Mouse (Mus musculus): ENCODE results near the gene Oxct1. TPM values are rescaled to one million over a fixed set of nuclear protein-coding genes. Genes with fewer than 3 reads are reported as not detected.

Oxct1 gene
- polyA plus RNA-seq, 1 experiment from 2014 or later: 64.8 TPM

GRCm38 (mm10) chr15:4124648-4125047 lies 98.5 kb downstream of the Oxct1 start:
- H3K4me3 ChIP-seq (ENCODE audit: low read depth, low read length): no peak overlapping the region
- no peaks in the 10 kb centered on the region for H3K9me3 ChIP-seq (ENCODE audit: low read length)
- no peaks in the 10 kb centered on the region for H3K27me3 ChIP-seq (replicated peaks; ENCODE audit: insufficient read depth, low read length)
- no peak overlapping the region for H3K9ac ChIP-seq (replicated peaks; ENCODE audit: low read depth)
- H3K27ac ChIP-seq (ENCODE audit: low read length): no peak overlapping the region
- H3K4me2 ChIP-seq (replicated peaks; ENCODE audit: low read depth, low read length): no peak overlapping the region
- H3K36me3 ChIP-seq (ENCODE audit: insufficient read depth, low read length): no peaks in the 10 kb centered on the region
- WGBS: 59% methylated on average over 3 of the region's 3 CpGs
- no peak for ATAC-seq
- H3K4me1 ChIP-seq (ENCODE audit: insufficient read depth, low read depth, low read length): no peaks in the 10 kb centered on the region
- DNase-seq (ENCODE audit: low spot score): no peak
- TF ChIP-seq EP300 (IDR thresholded peaks at IDR 0.05): no peak
- TF ChIP-seq CTCF (IDR thresholded peaks at IDR 0.05): no peak

GRCm38 (mm10) chr15:4138524-4138923 lies 112.3 kb downstream of the Oxct1 start:
- Histone ChIP-seq H3K27me3 (replicated peaks; ENCODE audit: insufficient read depth, low read length) (no peaks in the 10 kb centered on the region), H3K9me3 (ENCODE audit: low read length) (no peaks in the 10 kb centered on the region), H3K36me3 (ENCODE audit: insufficient read depth, low read length) (0 out of 2 replicates have a peak, but pooled peaks cover 5% of the 10 kb centered on the region), H3K4me3 (ENCODE audit: low read depth, low read length) (no peak overlapping the region), H3K27ac (ENCODE audit: low read length) (no peak overlapping the region), H3K9ac (replicated peaks; ENCODE audit: low read depth) (no peak overlapping the region), H3K4me1 (ENCODE audit: insufficient read depth, low read depth, low read length) (no peaks in the 10 kb centered on the region), H3K4me2 (replicated peaks; ENCODE audit: low read depth, low read length) (no peak overlapping the region)
- TF ChIP-seq CTCF (IDR thresholded peaks at IDR 0.05) (no peak), EP300 (IDR thresholded peaks at IDR 0.05) (no peak)
- DNase-seq (ENCODE audit: low spot score) (no peak), ATAC-seq (no peak)
- WGBS: 64% methylated on average over 1 of the region's 1 CpGs

GRCm38 (mm10) chr15:4139516-4139915 lies 113.3 kb downstream of the Oxct1 start:
- H3K27me3 ChIP-seq (replicated peaks; ENCODE audit: insufficient read depth, low read length): no peaks in the 10 kb centered on the region
- no peak overlapping the region for H3K4me2 ChIP-seq (replicated peaks; ENCODE audit: low read depth, low read length)
- H3K9ac ChIP-seq (replicated peaks; ENCODE audit: low read depth): no peak overlapping the region
- H3K9me3 ChIP-seq (ENCODE audit: low read length): no peaks in the 10 kb centered on the region
- H3K27ac ChIP-seq (ENCODE audit: low read length): no peak overlapping the region
- no peaks in the 10 kb centered on the region for H3K4me1 ChIP-seq (ENCODE audit: insufficient read depth, low read depth, low read length)
- H3K4me3 ChIP-seq (ENCODE audit: low read depth, low read length): no peak overlapping the region
- H3K36me3 ChIP-seq (ENCODE audit: insufficient read depth, low read length): 0 out of 2 replicates have a peak, but pooled peaks cover 5% of the 10 kb centered on the region
- whole genome bisulfite sequencing: 94% methylated on average over 12 of the region's 12 CpGs
- no peak for ATAC-seq
- TF ChIP-seq CTCF (IDR thresholded peaks at IDR 0.05) (no peak), EP300 (IDR thresholded peaks at IDR 0.05) (no peak)
- DNase-seq (ENCODE audit: low spot score): no peak

GRCm38 (mm10) chr15:4145352-4145751 lies 119.2 kb downstream of the Oxct1 start:
- Histone ChIP-seq H3K4me1 (ENCODE audit: insufficient read depth, low read depth, low read length) (no peaks in the 10 kb centered on the region), H3K27ac (ENCODE audit: low read length) (no peak overlapping the region), H3K27me3 (replicated peaks; ENCODE audit: insufficient read depth, low read length) (no peaks in the 10 kb centered on the region), H3K36me3 (ENCODE audit: insufficient read depth, low read length) (no peaks in the 10 kb centered on the region), H3K4me3 (ENCODE audit: low read depth, low read length) (no peak overlapping the region), H3K9ac (replicated peaks; ENCODE audit: low read depth) (no peak overlapping the region), H3K9me3 (ENCODE audit: low read length) (no peaks in the 10 kb centered on the region), H3K4me2 (replicated peaks; ENCODE audit: low read depth, low read length) (no peak overlapping the region)
- no peak for ATAC-seq
- WGBS: 85% methylated on average over 5 of the region's 5 CpGs
- TF ChIP-seq EP300 (IDR thresholded peaks at IDR 0.05) (no peak), CTCF (IDR thresholded peaks at IDR 0.05) (no peak)
- no peak for DNase-seq (ENCODE audit: low spot score)

DNA sequence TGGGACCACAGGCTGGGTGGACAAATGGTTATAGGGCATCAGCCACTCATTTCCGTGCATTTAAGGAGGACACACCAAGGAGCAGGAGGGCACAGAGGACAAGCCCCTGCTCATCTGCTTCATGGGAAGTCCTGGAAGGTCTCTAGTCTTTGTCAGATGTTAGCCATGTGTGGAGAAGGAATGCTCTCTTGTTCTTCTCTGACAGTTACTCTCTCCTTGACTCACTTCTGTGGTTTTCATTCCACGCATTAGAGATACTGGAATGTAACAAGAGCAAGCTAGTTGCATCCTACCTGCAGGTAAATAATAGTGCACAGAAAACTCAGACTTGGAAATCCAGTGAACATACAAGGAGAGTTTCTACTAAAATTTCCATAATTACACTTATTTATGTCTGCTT lies 121.5 kb downstream of the Oxct1 start:
- H3K27me3 ChIP-seq (replicated peaks; ENCODE audit: insufficient read depth, low read length): no peaks in the 10 kb centered on the region
- WGBS: 85% methylated on average over 2 of the region's 2 CpGs
- H3K9ac ChIP-seq (replicated peaks; ENCODE audit: low read depth): no peak overlapping the region
- H3K9me3 ChIP-seq (ENCODE audit: low read length): no peaks in the 10 kb centered on the region
- H3K27ac ChIP-seq (ENCODE audit: low read length): no peak overlapping the region
- H3K36me3 ChIP-seq (ENCODE audit: insufficient read depth, low read length): no peaks in the 10 kb centered on the region
- ATAC-seq (no peak), DNase-seq (ENCODE audit: low spot score) (no peak)
- H3K4me1 ChIP-seq (ENCODE audit: insufficient read depth, low read depth, low read length): no peaks in the 10 kb centered on the region
- no peak for TF ChIP-seq EP300 (IDR thresholded peaks at IDR 0.05)
- TF ChIP-seq CTCF (IDR thresholded peaks at IDR 0.05): no peak
- no peak overlapping the region for H3K4me3 ChIP-seq (ENCODE audit: low read depth, low read length)
- no peak overlapping the region for H3K4me2 ChIP-seq (replicated peaks; ENCODE audit: low read depth, low read length)

- no peak for TF ChIP-seq EP300 (IDR thresholded peaks at IDR 0.05)
- no peak for TF ChIP-seq CTCF (IDR thresholded peaks at IDR 0.05)
- no peaks in the 10 kb centered on the region for H3K9me3 ChIP-seq (ENCODE audit: low read length)
- peaks cover 10% of the 10 kb centered on the region; the same call in 1 of the 2 replicates for H3K36me3 ChIP-seq (ENCODE audit: insufficient read depth, low read length)
- 84% methylated on average over 8 of the region's 8 CpGs for WGBS
- H3K27me3 ChIP-seq (replicated peaks; ENCODE audit: insufficient read depth, low read length): no peaks in the 10 kb centered on the region
- no peaks in the 10 kb centered on the region for H3K4me1 ChIP-seq (ENCODE audit: insufficient read depth, low read depth, low read length)
- no peak overlapping the region for H3K9ac ChIP-seq (replicated peaks; ENCODE audit: low read depth)
- H3K4me2 ChIP-seq (replicated peaks; ENCODE audit: low read depth, low read length): no peak overlapping the region
- H3K27ac ChIP-seq (ENCODE audit: low read length): no peak overlapping the region
- ATAC-seq (no peak), DNase-seq (ENCODE audit: low spot score) (no peak)
- no peak overlapping the region for H3K4me3 ChIP-seq (ENCODE audit: low read depth, low read length)
Measured at GRCm38 (mm10) chr15:4148649-4149389, 122.6 kb downstream of the Oxct1 start.
